Mouse (Mus musculus) MEL (cell line): ENCODE measurements around the gene Coq10a. TPM values are rescaled to one million over a fixed set of nuclear protein-coding genes. Genes with fewer than 3 reads are reported as not detected.

ENCODE experiments used
- DNase-seq: peaks from one replicate; pipeline ENCODE4 v3.0.0; 2011; ENCODE audit warnings: low read depth, low spot score
- H3K27ac ChIP-seq: 2 replicates; pipeline ENCODE4 v1.5.1; 2012; ENCODE audit warnings: low read depth, mild to moderate bottlenecking, control low read depth, low read length, moderate library complexity; ENCODE audit not compliant: control insufficient read depth
- H3K27me3 ChIP-seq, 2 experiments: fragments of 150-350 bp in 1 of 2; sonication (generic) in 1 of 2; 2 replicates each; pipeline ENCODE4 v1.6.1; 2012; ENCODE audit warnings: low read length in 2 of 2, mild to moderate bottlenecking in 2 of 2, improper control_type of control experiment in 1 of 2, moderate library complexity in 1 of 2; ENCODE audit not compliant: insufficient read depth in 2 of 2, control insufficient read depth in 1 of 2
- H3K36me3 ChIP-seq, 2 experiments: 2 replicates each; pipeline ENCODE4 v1.6.1; 2012 to 2014; ENCODE audit warnings: low read length in 2 of 2, improper control_type of control experiment in 1 of 2, inconsistent platforms in 1 of 2, mild to moderate bottlenecking in 1 of 2; ENCODE audit not compliant: insufficient read depth in 2 of 2, control insufficient read depth in 1 of 2
- H3K4me1 ChIP-seq, 2 experiments: fragments of 150-350 bp in 1 of 2; sonication (generic) in 1 of 2; 2 replicates each; pipeline ENCODE4 v1.6.1; 2012; ENCODE audit warnings: low read length in 2 of 2, improper control_type of control experiment in 1 of 2, mild to moderate bottlenecking in 1 of 2; ENCODE audit not compliant: insufficient read depth in 2 of 2, control insufficient read depth in 1 of 2
- H3K4me3 ChIP-seq, 2 experiments: fragments of 150-350 bp in 1 of 2; sonication (generic) in 1 of 2; 2 replicates each; pipeline ENCODE4 v1.5.1; 2012; ENCODE audit warnings: low read depth in 2 of 2, low read length in 2 of 2, mild to moderate bottlenecking in 2 of 2, moderate library complexity in 2 of 2, control low read depth in 1 of 2, improper control_type of control experiment in 1 of 2; ENCODE audit not compliant: control insufficient read depth in 1 of 2, insufficient read depth in 1 of 2
- H3K79me2 ChIP-seq: 2 replicates; pipeline ENCODE4 v1.6.1; 2012; ENCODE audit warnings: mild to moderate bottlenecking, low read length, moderate library complexity; ENCODE audit not compliant: control insufficient read depth, poor library complexity, insufficient read depth
- H3K9ac ChIP-seq: 2 replicates; pipeline ENCODE4 v1.6.1; 2012; ENCODE audit warnings: low read depth, mild to moderate bottlenecking, control low read depth, low read length, moderate library complexity; ENCODE audit not compliant: control insufficient read depth, poor library complexity, severe bottlenecking
- H3K9me3 ChIP-seq: fragments of 150-350 bp; sonication (generic); replicated peaks from 2 replicates; pipeline ENCODE4 v1.6.1; 2012; ENCODE audit warnings: mild to moderate bottlenecking, low read length, improper control_type of control experiment, moderate library complexity; ENCODE audit not compliant: insufficient read depth
- E2F4 ChIP-seq: IDR thresholded peaks from 2 replicates; pipeline ENCODE4 v1.6.1; 2011; ENCODE audit warnings: low read depth, low read length, improper control_type of control experiment, borderline replicate concordance
- ELF1 ChIP-seq: IDR thresholded peaks from 2 replicates; pipeline ENCODE4 v1.6.1; 2014; ENCODE audit warnings: low read depth, mild to moderate bottlenecking, inconsistent platforms, low read length, improper control_type of control experiment, moderate library complexity
- EP300 ChIP-seq, 2 experiments: IDR thresholded peaks; 2 replicates each; pipeline ENCODE4 v1.6.1; 2011; ENCODE audit warnings: improper control_type of control experiment in 2 of 2, low read length in 2 of 2, low read depth in 1 of 2, mild to moderate bottlenecking in 1 of 2
- ETS1 ChIP-seq: IDR thresholded peaks from 2 replicates; pipeline ENCODE4 v1.6.1; 2012; ENCODE audit warnings: low read depth, mild to moderate bottlenecking, inconsistent platforms, low read length, improper control_type of control experiment, moderate library complexity
- GABPA ChIP-seq: IDR thresholded peaks from 2 replicates; pipeline ENCODE4 v1.6.1; 2012; ENCODE audit warnings: low read depth, mild to moderate bottlenecking, inconsistent platforms, low read length, improper control_type of control experiment, moderate library complexity
- GATA1 ChIP-seq: IDR thresholded peaks from 2 replicates; pipeline ENCODE4 v1.6.1; 2011; ENCODE audit warnings: low read depth, low read length, improper control_type of control experiment
- HCFC1 ChIP-seq: IDR thresholded peaks from 2 replicates; pipeline ENCODE4 v1.6.1; 2012; ENCODE audit warnings: low read depth, mild to moderate bottlenecking, inconsistent platforms, low read length, improper control_type of control experiment, moderate library complexity
- JUND ChIP-seq: IDR thresholded peaks from 2 replicates; pipeline ENCODE4 v1.6.1; 2011; ENCODE audit warnings: low read depth, mild to moderate bottlenecking, improper control_type of control experiment, low read length
- KAT2A ChIP-seq: conservative IDR thresholded peaks from 2 replicates; pipeline ENCODE4 v1.6.1; 2012; ENCODE audit warnings: low read depth, low read length, improper control_type of control experiment, inconsistent platforms
- MAFK ChIP-seq: IDR thresholded peaks from 2 replicates; pipeline ENCODE4 v1.6.1; 2011; ENCODE audit warnings: low read depth, mild to moderate bottlenecking, low read length, improper control_type of control experiment, borderline replicate concordance
- MAX ChIP-seq: IDR thresholded peaks from 2 replicates; pipeline ENCODE4 v1.6.1; 2011; ENCODE audit warnings: low read length, improper control_type of control experiment
- MAZ ChIP-seq: IDR thresholded peaks from 2 replicates; pipeline ENCODE4 v1.6.1; 2012; ENCODE audit warnings: low read depth, mild to moderate bottlenecking, inconsistent platforms, low read length, improper control_type of control experiment
- MEF2A ChIP-seq: IDR thresholded peaks from 2 replicates; pipeline ENCODE4 v1.6.1; 2014; ENCODE audit warnings: low read depth, mild to moderate bottlenecking, inconsistent platforms, low read length, improper control_type of control experiment; ENCODE audit not compliant: poor library complexity, insufficient replicate concordance, severe bottlenecking; ENCODE audit errors: extremely low read depth
- MXI1 ChIP-seq: IDR thresholded peaks from 2 replicates; pipeline ENCODE4 v1.6.1; 2011; ENCODE audit warnings: mild to moderate bottlenecking, low read depth, low read length, improper control_type of control experiment
- MYB ChIP-seq: IDR thresholded peaks from 2 replicates; pipeline ENCODE4 v1.6.1; 2011; ENCODE audit warnings: mild to moderate bottlenecking, low read depth, low read length, improper control_type of control experiment
- NELFE ChIP-seq: IDR thresholded peaks from 2 replicates; pipeline ENCODE4 v1.6.1; 2011; ENCODE audit warnings: low read depth, low read length, improper control_type of control experiment
- NRF1 ChIP-seq: IDR thresholded peaks from 2 replicates; pipeline ENCODE4 v1.6.1; 2014; ENCODE audit warnings: low read depth, mild to moderate bottlenecking, inconsistent platforms, low read length, improper control_type of control experiment, moderate library complexity; ENCODE audit not compliant: poor library complexity, insufficient read depth, severe bottlenecking
- POLR2A ChIP-seq, 2 experiments: IDR thresholded peaks; 2 replicates each; pipeline ENCODE4 v1.6.1; 2011 to 2012; ENCODE audit warnings: low read length in 2 of 2, mild to moderate bottlenecking in 2 of 2, control low read depth in 1 of 2, improper control_type of control experiment in 1 of 2, low read depth in 1 of 2, moderate library complexity in 1 of 2; ENCODE audit not compliant: control insufficient read depth in 1 of 2, insufficient read depth in 1 of 2, poor library complexity in 1 of 2
- POLR2AphosphoS2 ChIP-seq: IDR thresholded peaks from 2 replicates; pipeline ENCODE4 v1.6.1; 2011; ENCODE audit warnings: low read length, improper control_type of control experiment
- POLR2AphosphoS5 ChIP-seq: IDR thresholded peaks from 2 replicates; pipeline ENCODE4 v1.6.1; 2012; ENCODE audit warnings: low read depth, borderline replicate concordance, mild to moderate bottlenecking, inconsistent platforms, low read length, moderate library complexity, mixed read lengths
- RAD21 ChIP-seq: IDR thresholded peaks from 2 replicates; pipeline ENCODE4 v1.6.1; 2011; ENCODE audit warnings: mild to moderate bottlenecking, low read depth, low read length, improper control_type of control experiment
- SIN3A ChIP-seq: IDR thresholded peaks from 2 replicates; pipeline ENCODE4 v1.6.1; 2012; ENCODE audit warnings: low read length, improper control_type of control experiment, inconsistent platforms
- SMC3 ChIP-seq: IDR thresholded peaks from 2 replicates; pipeline ENCODE4 v1.6.1; 2011; ENCODE audit warnings: low read depth, low read length, improper control_type of control experiment
- TBP ChIP-seq: IDR thresholded peaks from 2 replicates; pipeline ENCODE4 v1.8.0; 2011; ENCODE audit warnings: low read depth, low read length, improper control_type of control experiment
- TCF12 ChIP-seq: IDR thresholded peaks from 2 replicates; pipeline ENCODE4 v1.6.1; 2014; ENCODE audit warnings: low read depth, mild to moderate bottlenecking, inconsistent platforms, low read length, improper control_type of control experiment, moderate library complexity
- UBTF ChIP-seq: IDR thresholded peaks from 2 replicates; pipeline ENCODE4 v1.6.1; 2012; ENCODE audit warnings: low read depth, mild to moderate bottlenecking, inconsistent platforms, low read length, improper control_type of control experiment, moderate library complexity, borderline replicate concordance; ENCODE audit not compliant: insufficient read depth
- USF2 ChIP-seq, 2 experiments: IDR thresholded peaks; 2 replicates each; pipeline ENCODE4 v1.6.1; 2011 to 2012; ENCODE audit warnings: improper control_type of control experiment in 2 of 2, low read length in 2 of 2, borderline replicate concordance in 1 of 2, inconsistent platforms in 1 of 2, low read depth in 1 of 2, mild to moderate bottlenecking in 1 of 2; ENCODE audit not compliant: insufficient read depth in 1 of 2
- ZKSCAN1 ChIP-seq: IDR thresholded peaks from 2 replicates; pipeline ENCODE4 v1.6.1; 2012; ENCODE audit warnings: low read depth, mild to moderate bottlenecking, inconsistent platforms, low read length, improper control_type of control experiment, moderate library complexity
- ZNF384 ChIP-seq: IDR thresholded peaks from 2 replicates; pipeline ENCODE4 v1.6.1; 2012; ENCODE audit warnings: low read depth, mild to moderate bottlenecking, inconsistent platforms, low read length, improper control_type of control experiment
- polyA plus RNA-seq, 2 experiments: library from polyadenylated mRNA; stranded (reverse) in 1 of 2; unstranded in 1 of 2; fragments of >175 nt in 1 of 2; fragments of >200 nt in 1 of 2; gene quantifications; 2 replicates each; pipeline versions ENCODE4 v1.2.1 to v1.2.4; 2012; ENCODE audit warnings: low replicate concordance in 2 of 2, low read depth in 1 of 2; ENCODE audit not compliant: insufficient read length in 2 of 2, insufficient read depth in 1 of 2, missing spikeins in 1 of 2
- total RNA-seq: library from RNA; depleted of rRNA; stranded (reverse); fragments of 300-350 nt; gene quantifications from 2 replicates; pipeline ENCODE4 v1.2.3, GENCODE M21; 2012

The Coq10a gene
- total and polyA plus RNA-seq, 3 experiments = 7.7 to 14.1 TPM; not detected in 1

- TF ChIP-seq TCF12 = no peak; the same call in 1 of the 2 replicates
- TF ChIP-seq UBTF = no peak
- TF ChIP-seq MAFK = no peak
- no peak; the same call in 1 of the 2 replicates for TF ChIP-seq NELFE
Measured at GRCm38 (mm10) chr10:128409692-128410559, 41.1 kb upstream of the Coq10a start (continued).

- H3K4me3 ChIP-seq = peak overlapping the region; percentile 76 to 90
- DNase-seq = peak; percentile 58
- peak overlapping the region; percentile 61 for H3K27ac ChIP-seq
- peaks cover 31% of the 10 kb centered on the region for H3K79me2 ChIP-seq
- H3K9me3 ChIP-seq = no peaks in the 10 kb centered on the region
- H3K27me3 ChIP-seq = no peaks in the 10 kb centered on the region
- H3K9ac ChIP-seq = peak overlapping the region; percentile 91
- H3K4me1 ChIP-seq = peaks cover 0 to 8% of the 10 kb centered on the region in 2 experiments; a peak in 2 of 4 replicates
- H3K36me3 ChIP-seq = peaks cover 0 to 9% of the 10 kb centered on the region in 2 experiments; a peak in 2 of 4 replicates
- TF ChIP-seq POLR2A (IDR thresholded peaks at IDR 0.05; ENCODE audit: control insufficient read depth in 1 of 2, insufficient read depth in 1 of 2, low read depth in 1 of 2, low read length in 2 of 2, poor library complexity in 1 of 2) (peak; percentile 26 to 28; a peak in 2 of 4 replicates), RAD21 (no peak), NELFE (peak; percentile 21; the same call in 1 of the 2 replicates), EP300 (IDR thresholded peaks at IDR 0.05; ENCODE audit: low read depth in 1 of 2, low read length in 2 of 2) (0 out of 4 replicates have a peak, but pooled peaks of 1 of the 2 experiments have one; percentile 2), MAZ (no peak), SMC3 (no peak), ZKSCAN1 (no peak), POLR2AphosphoS5 (no peak), JUND (no peak), USF2 (IDR thresholded peaks at IDR 0.05; ENCODE audit: borderline replicate concordance in 1 of 2, insufficient read depth in 1 of 2, low read depth in 1 of 2, low read length in 2 of 2) (no peak), MEF2A (no peak), ZNF384 (no peak), POLR2AphosphoS2 (no peak), ELF1 (no peak), TBP (no peak), ETS1 (no peak), HCFC1 (no peak), GATA1 (peak; percentile 7; the same call in 1 of the 2 replicates), GABPA (no peak), MAFK (no peak), TCF12 (0 out of 2 replicates have a peak, but pooled peaks have one; percentile 21), SIN3A (peak; percentile 47; the same call in 1 of the 2 replicates), UBTF (no peak), MYB (no peak), NRF1 (peak; percentile 69), MAX (no peak; the same call in none of the 2 replicates), MXI1 (peak; percentile 77), KAT2A (no peak), E2F4 (no peak)
Measured at GRCm38 (mm10) chr10:128408591-128409535, 40.1 kb upstream of the Coq10a start.
